Mouse (Mus musculus): ENCODE data around the gene Chl1.

- no peak for TF ChIP-seq POLR2A (IDR thresholded peaks at IDR 0.05; ENCODE audit: extremely low read depth, insufficient read depth, low read length)
- no peak for TF ChIP-seq CTCF (IDR thresholded peaks at IDR 0.05; ENCODE audit: extremely low read depth, insufficient read depth, low read length)
These were observed 187.1 kb downstream of the Chl1 start for GRCm38 (mm10) chr6:103697349-103698028.
